Mouse (Mus musculus): Measurements from ENCODE around the gene Lyrm2. TPM values are rescaled to one million over a fixed set of nuclear protein-coding genes. Genes with fewer than 3 reads are reported as not detected.

The Lyrm2 gene
- 10 to 100 TPM; 34.9 to 41.7 (median 39.5) TPM for total RNA-seq (2022)

DNA sequence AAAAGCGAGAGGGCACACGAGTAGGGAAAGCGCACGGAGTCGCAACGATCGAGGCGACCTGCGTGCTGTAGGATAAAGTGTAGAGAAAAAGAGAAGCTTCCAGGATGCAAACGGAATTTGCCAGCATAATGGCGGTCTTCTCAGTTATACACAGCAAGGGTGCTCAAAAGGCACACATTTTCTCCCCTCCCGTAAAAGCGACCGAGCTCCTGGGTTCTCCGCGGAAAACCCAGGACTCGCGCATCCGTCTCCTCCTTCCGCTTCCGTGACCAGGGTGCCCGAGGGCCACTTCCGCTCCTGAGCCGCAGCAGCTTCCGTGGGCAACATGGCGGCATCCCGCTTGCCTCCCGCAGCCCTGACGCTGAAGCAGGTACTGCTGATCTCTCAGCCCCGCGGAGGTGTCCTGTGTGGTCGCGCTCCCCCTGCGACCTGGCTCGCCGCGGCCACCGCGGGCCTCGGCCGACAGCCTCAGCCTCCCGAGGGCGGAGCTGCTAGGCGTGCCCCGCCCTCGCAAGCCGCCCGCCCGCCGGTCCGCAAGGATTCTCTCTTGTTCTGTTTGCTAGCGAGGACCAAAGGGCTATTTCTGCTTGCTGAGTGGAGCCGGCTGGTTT is at the start of gene Lyrm2:
TSS of gene Lyrm2 (plus strand) at position 288 of the 611 bp plus-strand sequence.
- DNase-seq (ENCODE audit: low spot score in 2 of 2) = peak; percentile 66 to 78

DNA sequence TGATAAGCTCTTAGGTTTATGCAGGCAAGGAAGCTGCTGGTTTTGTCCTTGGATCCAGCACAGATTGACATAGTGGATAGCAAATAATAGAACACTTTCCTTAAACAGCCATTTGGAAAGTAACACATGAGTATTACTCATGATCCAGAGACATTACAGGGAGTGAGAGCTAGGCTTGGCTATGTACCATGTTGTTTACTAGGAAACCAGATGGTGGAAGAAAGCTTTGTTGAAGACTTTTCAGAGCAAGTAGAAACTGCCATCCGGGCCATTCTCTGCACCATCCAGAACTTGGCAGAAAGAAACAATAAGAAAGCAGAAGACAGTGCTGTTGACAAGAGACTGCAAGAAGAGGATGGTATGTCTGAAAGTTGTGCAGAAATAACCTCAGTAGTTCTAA is 49.3 kb upstream of the Lyrm2 start:
- DNase-seq (ENCODE audit: low spot score in 2 of 2) = peak; percentile 39 to 50

DNA sequence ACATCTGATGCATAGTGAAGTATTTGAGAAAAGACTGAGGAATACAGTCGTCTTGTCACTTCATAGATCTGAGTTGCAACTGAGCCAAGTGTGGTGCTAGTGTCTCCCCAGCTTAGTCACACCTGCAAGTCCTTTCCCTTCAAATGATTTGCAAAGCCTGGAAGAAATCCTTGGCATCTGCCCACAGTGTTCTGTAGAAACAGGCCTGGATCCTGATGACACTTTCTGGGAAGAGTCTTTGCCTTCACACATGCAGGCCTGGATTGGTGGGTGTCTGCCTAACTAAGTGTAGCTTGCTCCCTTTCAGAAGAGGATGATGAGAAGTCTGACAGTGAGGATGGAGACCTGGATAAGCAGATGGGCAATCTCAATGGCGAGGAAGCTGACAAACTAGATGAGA is 42.6 kb upstream of the Lyrm2 start:
- no peak for DNase-seq (ENCODE audit: low spot score in 2 of 2)

DNA sequence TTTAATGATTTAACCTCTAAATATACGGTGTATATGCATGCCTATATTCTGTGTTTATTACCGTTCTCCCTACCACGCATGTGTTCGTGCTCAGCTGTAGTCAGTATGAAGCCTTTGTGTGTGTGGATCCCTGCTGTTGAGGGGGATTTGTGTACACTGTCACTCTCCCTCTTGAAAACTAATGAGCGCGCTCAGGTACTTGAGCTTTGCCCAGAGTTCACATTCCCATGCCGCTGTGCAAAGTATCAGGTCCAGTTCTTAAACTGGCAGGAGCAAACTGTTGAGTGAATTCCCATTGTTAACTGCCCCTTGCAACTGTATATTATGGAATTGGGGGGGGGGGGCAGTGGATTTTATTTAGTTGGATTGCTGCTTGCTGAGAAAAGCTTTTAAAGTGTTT is 32.6 kb upstream of the Lyrm2 start:
- DNase-seq (ENCODE audit: low spot score in 2 of 2) = no peak

DNA sequence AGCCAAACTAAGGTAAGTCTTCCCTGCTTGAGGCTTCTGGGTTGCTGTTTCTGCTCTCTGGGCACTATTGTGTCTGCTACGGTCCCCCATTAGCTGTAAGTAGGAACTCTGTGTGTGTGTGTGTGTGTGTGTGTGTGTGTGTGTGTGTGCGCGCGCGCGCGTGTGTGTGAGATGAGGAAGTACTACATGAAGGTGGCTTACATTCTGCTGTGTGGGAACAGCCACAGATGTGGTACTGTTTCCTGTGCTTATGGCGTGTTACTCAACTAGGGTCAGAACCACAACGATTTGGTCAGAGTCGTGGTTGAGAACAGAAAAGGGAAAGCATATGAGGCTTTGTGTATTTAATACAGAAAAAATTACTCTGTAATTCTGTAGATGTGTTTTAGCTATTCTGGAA is 32.0 kb upstream of the Lyrm2 start:
- DNase-seq (ENCODE audit: low spot score in 2 of 2) = no peak

DNA sequence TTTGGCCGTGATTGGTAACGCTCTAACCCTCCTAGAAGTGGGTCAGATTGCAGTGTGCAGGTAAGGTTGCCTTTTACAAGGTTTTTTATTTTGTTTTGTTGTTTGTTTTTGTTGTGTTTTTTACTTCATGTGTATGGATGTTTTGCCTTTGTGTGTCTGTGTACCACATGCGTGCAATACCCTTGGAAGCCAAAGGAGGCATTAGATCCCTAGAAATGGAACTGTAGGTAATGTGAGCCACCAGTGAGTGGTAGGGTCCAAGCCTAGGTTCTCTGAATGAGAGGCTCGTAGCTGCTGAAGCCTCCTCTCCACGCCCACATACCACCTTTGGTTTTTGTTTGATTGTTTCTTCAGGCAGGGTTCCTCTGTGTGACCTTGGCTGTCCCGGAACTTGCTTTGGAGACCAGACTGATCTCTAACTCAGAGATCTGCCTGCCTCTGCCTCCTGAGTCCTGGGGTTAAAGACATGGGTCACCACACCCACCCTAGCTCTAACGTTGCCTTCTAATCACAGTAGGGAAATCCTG is 29.7 kb upstream of the Lyrm2 start:
- no peak for DNase-seq (ENCODE audit: low spot score in 2 of 2)

DNA sequence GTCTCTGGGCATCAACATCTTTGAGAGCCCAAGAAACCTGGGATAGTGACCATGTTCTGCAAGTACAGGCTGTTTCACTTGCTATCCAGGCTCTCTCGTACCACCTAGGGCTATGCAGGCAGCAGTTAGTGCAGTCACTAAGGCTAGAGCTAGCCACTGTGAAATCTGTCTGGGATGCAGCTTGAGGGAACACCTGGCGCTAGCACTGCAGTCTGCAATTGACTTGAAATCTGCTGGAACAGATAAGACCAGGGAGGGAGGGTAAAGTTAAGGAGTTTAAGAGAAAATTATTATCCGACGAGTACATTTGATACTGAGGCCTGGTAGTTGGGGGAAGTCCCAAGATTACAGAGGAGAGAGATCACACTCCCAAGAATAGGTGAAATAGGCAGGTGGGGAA is 20.1 kb upstream of the Lyrm2 start:
- DNase-seq (ENCODE audit: low spot score in 2 of 2) = no peak

DNA sequence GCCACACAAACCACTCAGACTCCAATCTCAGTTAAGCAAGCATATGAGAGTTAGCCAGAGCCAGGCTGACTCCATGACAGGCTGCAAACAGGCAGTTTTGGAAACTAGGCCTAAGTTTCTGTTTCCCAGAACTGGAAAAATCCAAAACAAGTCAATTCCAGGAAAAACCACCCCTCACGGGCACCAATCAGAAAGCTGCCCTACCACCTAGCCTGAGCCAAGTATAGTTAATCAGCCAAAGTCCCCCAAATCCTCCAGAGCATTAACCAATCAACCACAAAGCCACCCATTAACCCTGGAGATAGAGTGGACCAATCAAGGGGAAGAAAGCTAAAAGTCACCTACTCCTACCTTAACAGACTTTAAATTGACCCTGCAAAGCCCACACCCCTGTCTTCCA is 12.9 kb upstream of the Lyrm2 start:
- DNase-seq (ENCODE audit: low spot score in 2 of 2) = no peak

DNA sequence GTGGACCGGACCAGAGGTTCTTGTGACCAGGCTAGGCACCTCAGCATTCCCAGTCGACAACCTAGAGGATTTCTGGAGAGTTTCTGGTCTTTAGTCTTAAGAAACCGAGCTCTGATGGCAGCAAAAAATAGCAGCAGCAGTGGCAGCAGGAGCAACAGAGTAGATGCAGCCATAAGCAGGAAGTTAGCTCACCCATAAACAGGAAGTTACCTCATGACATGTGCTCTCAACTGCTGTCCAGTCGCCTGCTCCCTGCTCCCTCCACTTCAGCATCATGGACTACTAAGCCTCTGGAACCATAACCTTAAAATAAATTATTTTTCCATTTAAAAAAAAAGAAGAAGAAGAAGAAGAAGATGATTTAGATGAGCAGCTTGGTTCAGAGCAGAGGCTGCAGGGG is 11.0 kb upstream of the Lyrm2 start:
- no peak for DNase-seq (ENCODE audit: low spot score in 2 of 2)

DNA sequence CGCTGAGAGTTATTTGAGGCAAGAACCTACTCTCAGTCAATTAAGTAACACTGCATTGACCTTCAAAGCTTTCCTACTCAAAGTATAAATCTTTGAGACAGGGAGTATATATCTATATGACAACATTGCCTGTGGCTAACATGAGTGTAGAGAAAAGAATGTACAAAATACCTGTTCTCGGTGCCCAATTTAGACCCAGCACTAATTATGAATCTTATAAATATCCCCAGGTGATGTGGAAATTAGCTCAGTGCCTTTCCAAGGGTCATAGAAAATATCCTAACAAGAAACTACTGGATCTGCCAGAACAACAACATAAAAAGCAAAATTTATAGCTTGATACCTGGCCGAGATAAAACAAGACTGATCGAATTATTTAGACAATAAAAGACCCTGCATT is 1.1 kb upstream of the Lyrm2 start:
- DNase-seq (ENCODE audit: low spot score in 2 of 2) = no peak

DNA sequence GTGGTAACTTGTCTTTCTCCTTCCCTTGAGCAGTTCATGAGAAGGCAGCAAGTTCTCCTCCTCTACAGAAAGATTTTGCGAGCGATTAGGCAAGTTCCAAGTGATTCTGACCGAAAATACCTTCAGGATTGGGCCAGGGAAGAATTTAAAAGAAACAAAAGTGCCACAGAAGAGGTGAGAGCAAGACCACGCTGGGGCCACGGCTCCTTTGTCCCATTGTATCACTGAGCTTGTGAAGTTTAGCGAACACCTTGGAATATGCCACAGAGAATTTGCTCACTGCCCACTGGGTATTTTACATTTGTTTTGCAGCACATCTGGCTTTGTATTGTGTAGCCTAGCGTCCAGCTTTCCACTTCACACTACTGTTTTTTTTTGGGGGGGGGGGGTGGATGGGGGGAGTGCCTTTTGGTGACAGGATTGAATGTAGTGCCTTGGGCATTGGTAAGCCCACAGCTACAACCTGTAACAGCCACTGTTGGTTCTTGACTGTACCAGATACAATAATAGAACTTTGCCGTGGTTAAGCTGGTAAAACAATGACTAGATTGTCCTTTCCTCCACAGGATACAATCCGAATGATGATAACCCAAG is 621 bp downstream of the Lyrm2 start:
- no peak for DNase-seq (ENCODE audit: low spot score in 2 of 2)

DNA sequence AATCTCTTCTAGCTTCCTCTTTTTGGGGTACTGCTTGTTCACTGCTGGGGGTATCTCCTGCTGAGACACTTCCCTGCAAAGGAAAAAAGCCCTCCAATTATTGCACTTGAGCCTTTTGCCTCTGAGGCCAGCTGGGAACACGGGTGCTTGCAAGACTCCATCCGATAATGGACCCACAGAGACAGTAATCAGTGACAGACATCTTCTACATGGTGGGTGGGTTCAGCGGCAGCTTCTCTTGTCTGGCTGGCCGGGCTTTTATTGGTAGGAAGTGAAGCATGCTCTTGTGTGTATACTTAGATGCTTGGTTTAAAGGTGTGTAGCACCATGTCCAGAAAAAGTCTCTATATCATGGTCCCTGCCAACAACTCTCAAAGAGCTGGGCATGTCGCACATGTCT is 17.4 kb downstream of the Lyrm2 start:
- DNase-seq (ENCODE audit: low spot score in 2 of 2) = no peak

DNA sequence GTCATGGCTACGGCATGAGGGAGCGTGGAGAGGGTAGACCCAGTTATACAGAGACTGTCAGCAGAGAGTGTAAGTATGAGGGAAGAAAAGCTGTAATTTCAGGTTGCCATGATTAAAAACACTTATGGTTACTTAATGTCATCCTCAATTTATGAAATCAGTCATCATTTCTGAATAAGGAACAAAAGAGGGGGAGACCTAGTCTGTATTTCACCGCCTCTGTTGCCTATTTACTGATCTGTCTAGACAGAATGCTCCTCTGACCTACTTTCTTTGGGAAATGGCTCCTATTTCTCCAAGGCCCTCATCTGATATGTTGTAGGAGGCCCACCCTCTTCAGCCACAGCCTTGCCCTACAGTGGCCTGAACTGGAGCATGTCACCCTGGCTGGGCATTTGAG is 20.6 kb downstream of the Lyrm2 start:
- DNase-seq (ENCODE audit: low spot score in 2 of 2) = no peak

DNA sequence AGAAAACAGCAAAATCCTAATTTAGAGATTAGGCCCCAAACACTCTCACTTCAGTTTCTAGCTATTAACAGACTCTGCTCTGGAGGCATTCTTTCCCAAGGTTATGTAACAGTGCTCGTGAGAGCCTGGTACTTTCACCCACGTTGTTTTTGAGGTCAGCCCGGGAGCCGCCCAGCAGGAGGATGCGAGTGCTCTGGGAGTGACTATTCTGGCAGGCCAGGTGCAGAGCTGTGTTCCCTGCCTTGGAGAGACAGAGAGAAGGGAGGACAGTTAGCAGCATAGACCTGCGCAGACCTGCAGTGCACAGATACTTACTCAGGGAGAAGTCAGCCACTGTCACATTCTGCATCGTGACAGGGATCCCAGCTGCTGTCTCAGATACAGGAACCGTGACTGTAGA is 24.2 kb downstream of the Lyrm2 start:
- no peak for DNase-seq (ENCODE audit: low spot score in 2 of 2)

DNA sequence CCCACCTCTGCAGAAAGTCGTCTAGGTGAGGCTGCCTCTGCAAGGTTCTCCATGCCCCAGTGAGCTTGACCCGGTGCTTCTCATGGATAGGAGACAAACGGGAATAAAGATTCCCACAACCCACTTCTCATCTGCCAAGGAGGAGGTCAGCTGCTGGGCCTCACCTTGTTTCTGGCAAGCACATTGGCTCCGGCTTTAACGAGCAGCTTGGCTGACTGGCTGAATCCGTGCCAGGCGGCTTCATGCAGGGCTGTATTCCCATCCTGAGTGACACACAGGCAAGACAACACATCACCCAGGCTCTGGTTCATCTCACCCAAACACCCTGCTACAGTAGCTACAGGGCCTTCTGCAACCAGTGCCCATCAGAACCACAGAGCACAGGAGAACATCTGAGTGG is 26.9 kb downstream of the Lyrm2 start:
- DNase-seq (ENCODE audit: low spot score in 2 of 2) = peak in 1 of 2 experiments; percentile 38

DNA sequence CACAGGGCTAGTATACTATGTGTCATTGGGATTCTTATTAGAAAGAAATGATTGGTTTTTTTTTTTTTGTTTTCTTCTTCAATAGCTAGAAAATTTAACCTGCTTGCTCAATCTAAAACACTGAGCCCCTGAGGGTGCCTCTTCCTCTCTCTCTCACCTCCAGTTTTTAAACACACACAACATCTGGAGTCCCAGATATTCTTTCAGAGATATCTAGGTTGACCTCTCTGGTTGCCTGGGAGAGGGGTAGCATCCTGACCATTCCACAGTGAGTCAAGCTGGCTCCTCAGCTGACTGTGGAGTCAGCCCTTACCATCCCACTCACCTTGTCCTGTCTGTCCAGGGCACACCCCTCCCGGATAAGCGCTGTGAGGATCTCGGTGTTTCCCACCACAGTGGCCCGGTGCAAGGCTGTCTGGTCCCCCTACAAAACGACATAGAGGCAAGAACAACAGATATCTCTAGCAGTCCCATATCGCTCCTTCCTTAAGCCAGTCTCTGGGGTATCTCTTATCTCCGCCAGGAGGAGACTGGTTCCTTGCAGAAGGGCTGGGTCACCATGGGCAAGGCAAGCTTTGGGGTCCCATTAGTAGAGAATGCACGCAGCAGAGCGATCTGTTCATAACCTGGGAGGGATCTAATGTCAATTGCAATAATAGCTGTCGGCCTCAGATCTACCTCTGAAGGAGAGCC is 28.5 kb downstream of the Lyrm2 start:
- no peak for DNase-seq (ENCODE audit: low spot score in 2 of 2)

DNA sequence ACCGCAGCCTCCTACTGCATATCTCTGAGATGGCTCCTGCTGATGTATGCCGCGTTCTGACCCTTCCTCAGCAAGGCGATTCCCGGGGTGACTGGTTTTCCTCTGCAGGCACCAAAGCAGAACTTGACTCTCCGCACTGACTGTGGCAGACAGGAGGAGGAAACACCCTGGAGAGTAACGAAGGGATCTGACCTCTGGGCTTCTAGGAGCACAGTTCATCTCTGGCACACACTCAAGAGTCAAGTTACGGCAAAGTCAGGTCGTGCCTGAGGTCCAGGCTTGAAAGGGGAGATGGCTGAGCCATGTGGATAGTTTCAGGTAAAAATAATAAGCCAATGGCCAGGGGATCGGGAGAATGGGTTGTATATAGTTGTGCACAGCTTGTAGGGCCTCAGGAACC is 29.3 kb downstream of the Lyrm2 start:
- DNase-seq (ENCODE audit: low spot score in 2 of 2) = no peak

DNA sequence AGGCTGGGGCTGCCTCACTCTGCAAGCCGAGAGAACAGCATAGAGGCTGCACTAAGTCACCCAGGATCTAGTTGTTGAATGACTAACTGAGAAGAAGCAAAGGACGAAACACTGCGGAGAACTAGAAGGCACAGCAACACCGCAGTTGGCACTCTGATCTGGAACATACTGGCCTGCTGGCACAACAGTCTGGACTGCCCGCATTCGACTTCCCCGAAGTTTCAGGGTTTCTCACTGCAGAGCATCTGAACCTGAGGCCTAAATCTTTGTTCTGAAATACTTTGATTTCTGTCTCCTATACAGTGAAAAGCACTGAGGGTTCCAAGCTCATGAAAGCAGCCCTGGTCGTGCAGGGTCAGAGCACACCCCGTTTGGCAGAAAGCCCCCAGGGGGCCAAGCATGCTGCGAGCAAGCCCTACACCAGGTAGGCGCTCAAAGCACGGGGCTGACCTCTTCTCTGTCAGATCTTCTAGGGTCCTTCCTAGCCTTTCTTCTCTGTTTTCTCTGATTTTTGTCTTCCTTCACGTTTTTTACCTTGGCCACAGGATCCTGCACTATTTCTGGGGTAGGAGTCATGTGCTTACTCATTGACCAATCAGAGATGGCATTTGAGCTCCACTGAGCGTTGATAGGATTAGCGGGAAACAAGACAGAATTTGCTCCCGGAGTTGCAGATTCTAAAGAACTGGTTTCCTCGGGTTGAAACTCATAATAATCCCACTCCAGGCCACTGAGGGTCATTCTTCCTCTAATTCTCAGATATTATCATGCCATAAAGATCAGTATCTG is 33.6 kb downstream of the Lyrm2 start:
- DNase-seq (ENCODE audit: low spot score in 2 of 2) = no peak

DNA sequence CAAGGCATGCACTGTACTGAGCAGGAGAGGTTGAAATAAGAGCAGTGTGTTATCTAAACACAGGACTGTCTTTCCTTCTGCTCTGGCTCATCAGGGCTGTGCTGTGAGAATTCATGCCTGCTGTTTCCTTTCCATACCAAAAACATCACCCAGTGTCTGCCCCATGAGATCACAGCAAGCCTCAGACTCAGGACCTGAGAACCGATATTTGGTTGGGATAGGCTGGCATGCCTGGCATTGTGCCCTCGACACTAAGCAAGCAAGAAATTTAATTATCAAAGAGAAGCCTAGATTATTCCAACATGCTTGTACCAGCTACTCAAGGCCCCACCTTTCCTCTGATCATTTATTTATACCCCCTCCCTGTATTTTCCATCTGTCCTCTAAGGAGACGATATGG is 34.5 kb downstream of the Lyrm2 start:
- no peak for DNase-seq (ENCODE audit: low spot score in 2 of 2)

DNA sequence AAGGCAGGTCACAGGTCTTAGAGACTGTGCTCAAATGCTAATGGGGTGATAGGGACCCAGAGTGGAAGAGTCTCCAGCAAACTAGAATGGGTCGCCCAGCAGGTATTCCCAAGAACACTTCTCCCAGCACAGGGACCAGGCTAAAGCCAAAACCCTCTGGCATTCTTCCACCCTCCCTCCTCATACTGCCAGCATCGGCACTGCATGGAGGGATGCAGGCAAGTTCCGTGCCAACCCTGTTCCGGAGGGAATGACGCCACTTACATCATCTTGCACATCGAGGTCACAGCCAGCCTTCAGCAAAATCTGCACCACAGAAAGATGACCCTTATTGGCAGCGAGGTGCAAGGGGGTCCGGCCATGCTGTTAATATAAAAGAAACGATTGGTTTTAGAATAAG is 36.0 kb downstream of the Lyrm2 start:
- DNase-seq (ENCODE audit: low spot score in 2 of 2) = no peak

DNA sequence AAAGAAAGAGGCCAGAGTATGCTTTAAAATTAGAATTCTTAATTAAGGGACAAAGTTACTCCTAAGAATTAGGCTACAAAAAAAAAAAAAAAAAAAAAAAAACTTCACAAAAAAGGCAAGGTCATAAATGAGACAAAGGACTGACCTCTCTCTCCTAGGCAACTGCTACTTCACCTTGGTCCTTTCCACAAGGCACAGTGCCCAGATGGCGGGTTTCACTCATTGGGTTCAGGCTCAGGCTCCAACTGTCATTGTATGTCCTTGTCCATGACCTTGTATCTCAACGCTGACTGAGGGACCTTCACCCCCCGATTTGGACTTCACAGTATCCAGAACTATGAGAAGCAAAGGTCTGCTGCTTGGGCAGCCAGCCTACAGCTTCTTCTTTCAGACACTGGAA is 38.3 kb downstream of the Lyrm2 start:
- no peak for DNase-seq (ENCODE audit: low spot score in 2 of 2)

All from layer of hippocampus, adult 8-10 months (tissue).